Mouse (Mus musculus) C2C12 (cell line): ENCODE data around the gene Polrmt.

Source experiments
- CTCF ChIP-seq: IDR thresholded peaks from one replicate; pipeline ENCODE4 v1.5.1; 2011; ENCODE audit not compliant: control insufficient read depth, insufficient read depth, insufficient read length
- MYOG ChIP-seq: IDR thresholded peaks from one replicate; pipeline ENCODE4 v1.6.1; 2011; ENCODE audit not compliant: control insufficient read depth, insufficient read length; ENCODE audit errors: extremely low read depth

GRCm38 (mm10) chr10:79766508-79767325 is 20.3 kb upstream of the Polrmt start, which contains the start of gene Rnf126:
- TF ChIP-seq CTCF (no peak), MYOG (no peak)
